Mouse (Mus musculus): ENCODE measurements around the gene Psmd13. TPM values are rescaled to one million over a fixed set of nuclear protein-coding genes. Genes with fewer than 3 reads are reported as not detected.

Psmd13 gene
- polyA plus RNA-seq, 1 experiment from 2014 or later, result 120 TPM

- Histone ChIP-seq H3K4me1 (ENCODE audit: control insufficient read depth in 2 of 2, insufficient read depth in 2 of 2, low read length in 2 of 2) (peaks cover 0 to 12% of the 10 kb centered on the region in 2 experiments; a peak in 2 of 4 replicates), H3K27ac (replicated peaks in 1 of 2; ENCODE audit: control insufficient read depth in 1 of 2, insufficient read depth in 1 of 2, low read depth in 2 of 2, low read length in 2 of 2) (no peak within 1 kb of the TSS), H3K36me3 (ENCODE audit: control insufficient read depth, insufficient read depth, low read length) (no peaks in the 10 kb centered on the region), H3K9ac (ENCODE audit: low read length) (no peak within 1 kb of the TSS), H3K4me3 (ENCODE audit: control insufficient read depth in 1 of 2, insufficient read depth in 1 of 2, low read depth in 1 of 2, low read length in 2 of 2) (no peak within 1 kb of the TSS), H3K4me2 (ENCODE audit: low read length) (no peak within 1 kb of the TSS), H3K27me3 (ENCODE audit: control insufficient read depth, insufficient read depth, low read length) (peaks cover 83% of the 10 kb centered on the region), H3K9me3 (ENCODE audit: control insufficient read depth, low read length) (no peaks in the 10 kb centered on the region)
- ATAC-seq (ENCODE audit: insufficient number of reproducible peaks, insufficient read depth, low FRiP score, low read depth), result no peak
- WGBS, result 64% methylated on average over 8 of the region's 8 CpGs
Observed at GRCm38 (mm10) chr7:140920418-140921029, 38.8 kb downstream of the Psmd13 start, which contains the start of gene Nlrp6. Gene Nlrp6 (plus strand): TSS chr7:140920902.

GRCm38 (mm10) chr7:140921225-140921975 lies 39.6 kb downstream of the Psmd13 start:
- 23% methylated on average over 22 of the region's 22 CpGs for WGBS
- H3K27me3 ChIP-seq (ENCODE audit: control insufficient read depth, insufficient read depth, low read length), result peaks cover 81% of the 10 kb centered on the region
- no peak overlapping the region for H3K4me2 ChIP-seq (ENCODE audit: low read length)
- no peak overlapping the region for H3K4me3 ChIP-seq (ENCODE audit: control insufficient read depth in 1 of 2, insufficient read depth in 1 of 2, low read depth in 1 of 2, low read length in 2 of 2)
- H3K9me3 ChIP-seq (ENCODE audit: control insufficient read depth, low read length), result no peaks in the 10 kb centered on the region
- no peak overlapping the region for H3K27ac ChIP-seq (replicated peaks in 1 of 2; ENCODE audit: control insufficient read depth in 1 of 2, insufficient read depth in 1 of 2, low read depth in 2 of 2, low read length in 2 of 2)
- no peak for ATAC-seq (ENCODE audit: insufficient number of reproducible peaks, insufficient read depth, low FRiP score, low read depth)
- H3K9ac ChIP-seq (ENCODE audit: low read length), result no peak overlapping the region
- peaks cover 0 to 12% of the 10 kb centered on the region in 2 experiments; a peak in 2 of 4 replicates for H3K4me1 ChIP-seq (ENCODE audit: control insufficient read depth in 2 of 2, insufficient read depth in 2 of 2, low read length in 2 of 2)
- H3K36me3 ChIP-seq (ENCODE audit: control insufficient read depth, insufficient read depth, low read length), result no peaks in the 10 kb centered on the region

DNA sequence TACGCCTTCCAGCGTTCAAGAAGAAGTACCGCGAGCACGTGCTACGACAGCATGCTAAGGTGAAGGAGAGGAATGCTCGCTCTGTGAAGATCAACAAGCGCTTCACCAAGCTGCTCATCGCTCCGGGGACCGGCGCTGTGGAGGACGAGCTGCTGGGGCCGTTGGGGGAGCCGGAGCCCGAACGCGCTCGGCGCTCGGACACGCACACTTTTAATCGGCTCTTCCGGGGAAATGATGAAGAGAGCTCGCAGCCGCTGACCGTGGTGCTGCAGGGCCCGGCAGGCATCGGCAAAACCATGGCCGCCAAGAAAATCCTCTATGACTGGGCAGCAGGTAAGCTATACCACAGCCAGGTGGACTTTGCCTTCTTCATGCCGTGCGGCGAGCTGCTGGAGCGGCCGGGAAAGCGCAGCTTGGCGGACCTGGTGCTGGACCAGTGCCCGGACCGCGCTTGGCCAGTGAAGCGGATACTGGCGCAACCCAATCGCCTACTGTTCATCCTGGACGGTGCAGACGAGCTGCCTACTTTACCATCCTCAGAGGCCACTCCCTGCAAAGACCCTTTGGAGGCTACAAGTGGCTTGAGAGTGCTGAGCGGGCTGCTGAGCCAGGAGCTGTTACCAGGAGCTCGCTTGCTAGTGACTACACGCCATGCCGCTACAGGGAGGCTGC lies 40.8 kb downstream of the Psmd13 start:
- H3K4me1 ChIP-seq (ENCODE audit: control insufficient read depth in 2 of 2, insufficient read depth in 2 of 2, low read length in 2 of 2), result peaks cover 0 to 12% of the 10 kb centered on the region in 2 experiments; a peak in 2 of 4 replicates
- H3K27ac ChIP-seq (replicated peaks in 1 of 2; ENCODE audit: control insufficient read depth in 1 of 2, insufficient read depth in 1 of 2, low read depth in 2 of 2, low read length in 2 of 2), result no peak overlapping the region
- peaks cover 78% of the 10 kb centered on the region for H3K27me3 ChIP-seq (ENCODE audit: control insufficient read depth, insufficient read depth, low read length)
- no peaks in the 10 kb centered on the region for H3K9me3 ChIP-seq (ENCODE audit: control insufficient read depth, low read length)
- H3K4me3 ChIP-seq (ENCODE audit: control insufficient read depth in 1 of 2, insufficient read depth in 1 of 2, low read depth in 1 of 2, low read length in 2 of 2), result peak overlapping the region; percentile 19 to 30; a peak in 3 of 4 replicates
- H3K9ac ChIP-seq (ENCODE audit: low read length), result no peak overlapping the region
- ATAC-seq (ENCODE audit: insufficient number of reproducible peaks, insufficient read depth, low FRiP score, low read depth), result no peak
- WGBS, result 1% methylated on average over 49 of the region's 49 CpGs
- no peaks in the 10 kb centered on the region for H3K36me3 ChIP-seq (ENCODE audit: control insufficient read depth, insufficient read depth, low read length)
- H3K4me2 ChIP-seq (ENCODE audit: low read length), result peak overlapping the region; percentile 62

- Histone ChIP-seq H3K4me1 (ENCODE audit: control insufficient read depth in 2 of 2, insufficient read depth in 2 of 2, low read length in 2 of 2) (peaks cover 0 to 12% of the 10 kb centered on the region in 2 experiments; a peak in 2 of 4 replicates), H3K4me3 (ENCODE audit: control insufficient read depth in 1 of 2, insufficient read depth in 1 of 2, low read depth in 1 of 2, low read length in 2 of 2) (peak overlapping the region in 1 of 2 experiments; percentile 30; a peak in 2 of 4 replicates), H3K27ac (replicated peaks in 1 of 2; ENCODE audit: control insufficient read depth in 1 of 2, insufficient read depth in 1 of 2, low read depth in 2 of 2, low read length in 2 of 2) (no peak overlapping the region), H3K9me3 (ENCODE audit: control insufficient read depth, low read length) (no peaks in the 10 kb centered on the region), H3K4me2 (ENCODE audit: low read length) (peak overlapping the region; percentile 62), H3K36me3 (ENCODE audit: control insufficient read depth, insufficient read depth, low read length) (no peaks in the 10 kb centered on the region), H3K27me3 (ENCODE audit: control insufficient read depth, insufficient read depth, low read length) (peaks cover 71% of the 10 kb centered on the region), H3K9ac (ENCODE audit: low read length) (no peak overlapping the region)
- 23% methylated on average over 30 of the region's 30 CpGs for WGBS
- ATAC-seq (ENCODE audit: insufficient number of reproducible peaks, insufficient read depth, low FRiP score, low read depth), result no peak
Observed at GRCm38 (mm10) chr7:140923070-140923775, 41.5 kb downstream of the Psmd13 start.

GRCm38 (mm10) chr7:140927181-140927580 lies 45.4 kb downstream of the Psmd13 start:
- H3K27ac ChIP-seq (replicated peaks in 1 of 2; ENCODE audit: control insufficient read depth in 1 of 2, insufficient read depth in 1 of 2, low read depth in 2 of 2, low read length in 2 of 2), result no peak overlapping the region
- H3K4me3 ChIP-seq (ENCODE audit: control insufficient read depth in 1 of 2, insufficient read depth in 1 of 2, low read depth in 1 of 2, low read length in 2 of 2), result no peak overlapping the region
- H3K36me3 ChIP-seq (ENCODE audit: control insufficient read depth, insufficient read depth, low read length), result no peaks in the 10 kb centered on the region
- no peak overlapping the region for H3K9ac ChIP-seq (ENCODE audit: low read length)
- peaks cover 0 to 9% of the 10 kb centered on the region in 2 experiments; a peak in 2 of 4 replicates for H3K4me1 ChIP-seq (ENCODE audit: control insufficient read depth in 2 of 2, insufficient read depth in 2 of 2, low read length in 2 of 2)
- H3K9me3 ChIP-seq (ENCODE audit: control insufficient read depth, low read length), result no peaks in the 10 kb centered on the region
- WGBS, result 85% methylated on average over 6 of the region's 6 CpGs
- ATAC-seq (ENCODE audit: insufficient number of reproducible peaks, insufficient read depth, low FRiP score, low read depth), result no peak
- peaks cover 34% of the 10 kb centered on the region for H3K27me3 ChIP-seq (ENCODE audit: control insufficient read depth, insufficient read depth, low read length)
- no peak overlapping the region for H3K4me2 ChIP-seq (ENCODE audit: low read length)

DNA sequence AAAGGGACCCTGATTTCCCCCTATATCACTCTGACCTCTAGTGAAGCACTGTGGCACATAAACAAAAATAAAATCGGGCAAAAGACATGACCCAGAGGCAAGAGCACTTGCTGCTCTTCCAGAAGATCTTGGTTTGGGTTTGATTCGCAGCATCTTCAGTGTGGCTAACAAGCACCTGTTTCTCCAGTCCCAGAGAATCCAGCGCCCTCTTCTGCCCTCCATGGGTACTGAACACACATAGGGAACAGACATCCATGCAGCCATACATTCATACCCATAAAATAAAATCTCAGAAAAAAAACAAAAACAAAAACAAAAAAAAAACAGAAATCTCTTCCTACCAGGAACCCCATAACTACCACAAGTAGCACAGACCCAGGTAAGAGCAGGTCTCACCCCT lies 56.7 kb downstream of the Psmd13 start:
- no peak overlapping the region for H3K4me3 ChIP-seq (ENCODE audit: control insufficient read depth in 1 of 2, insufficient read depth in 1 of 2, low read depth in 1 of 2, low read length in 2 of 2)
- H3K27ac ChIP-seq (replicated peaks in 1 of 2; ENCODE audit: control insufficient read depth in 1 of 2, insufficient read depth in 1 of 2, low read depth in 2 of 2, low read length in 2 of 2), result no peak overlapping the region
- no peak overlapping the region for H3K4me2 ChIP-seq (ENCODE audit: low read length)
- no peak overlapping the region for H3K9ac ChIP-seq (ENCODE audit: low read length)
- no peaks in the 10 kb centered on the region; the same call in 1 of the 2 replicates for H3K27me3 ChIP-seq (ENCODE audit: control insufficient read depth, insufficient read depth, low read length)
- no peaks in the 10 kb centered on the region for H3K36me3 ChIP-seq (ENCODE audit: control insufficient read depth, insufficient read depth, low read length)
- no peak for ATAC-seq (ENCODE audit: insufficient number of reproducible peaks, insufficient read depth, low FRiP score, low read depth)
- 51% methylated on average over 3 of the region's 3 CpGs for WGBS
- peaks cover 3 to 10% of the 10 kb centered on the region in 2 experiments; a peak in 2 of 4 replicates for H3K4me1 ChIP-seq (ENCODE audit: control insufficient read depth in 2 of 2, insufficient read depth in 2 of 2, low read length in 2 of 2)
- no peaks in the 10 kb centered on the region for H3K9me3 ChIP-seq (ENCODE audit: control insufficient read depth, low read length)

DNA sequence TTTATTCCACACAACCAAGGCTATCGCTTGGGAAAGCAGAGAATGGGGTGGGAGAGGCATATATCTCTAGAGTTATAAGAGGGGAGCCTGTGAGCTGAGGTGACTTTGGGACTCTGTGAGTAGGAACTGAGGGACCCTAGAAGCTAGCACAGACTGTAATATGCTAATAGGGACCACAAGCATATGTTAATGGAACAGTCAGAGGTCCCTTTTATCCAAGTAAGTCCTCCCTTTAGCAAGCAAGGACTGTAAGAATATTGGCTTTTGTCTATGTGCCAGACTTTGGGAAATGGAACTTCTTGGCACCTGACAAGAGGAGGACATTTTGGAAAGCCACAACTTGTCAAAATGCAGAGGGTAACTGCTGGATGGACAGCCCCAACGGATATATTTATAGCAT lies 57.1 kb downstream of the Psmd13 start:
- WGBS, result 29% methylated on average over 2 of the region's 2 CpGs
- Histone ChIP-seq H3K4me2 (ENCODE audit: low read length) (no peak overlapping the region), H3K4me3 (ENCODE audit: control insufficient read depth in 1 of 2, insufficient read depth in 1 of 2, low read depth in 1 of 2, low read length in 2 of 2) (no peak overlapping the region), H3K9ac (ENCODE audit: low read length) (no peak overlapping the region), H3K27ac (replicated peaks in 1 of 2; ENCODE audit: control insufficient read depth in 1 of 2, insufficient read depth in 1 of 2, low read depth in 2 of 2, low read length in 2 of 2) (no peak overlapping the region), H3K36me3 (ENCODE audit: control insufficient read depth, insufficient read depth, low read length) (no peaks in the 10 kb centered on the region), H3K4me1 (ENCODE audit: control insufficient read depth in 2 of 2, insufficient read depth in 2 of 2, low read length in 2 of 2) (peaks cover 3 to 10% of the 10 kb centered on the region in 2 experiments; a peak in 2 of 4 replicates), H3K27me3 (ENCODE audit: control insufficient read depth, insufficient read depth, low read length) (no peaks in the 10 kb centered on the region; the same call in 1 of the 2 replicates), H3K9me3 (ENCODE audit: control insufficient read depth, low read length) (no peaks in the 10 kb centered on the region)
- ATAC-seq (ENCODE audit: insufficient number of reproducible peaks, insufficient read depth, low FRiP score, low read depth), result no peak
